Mouse (Mus musculus): ENCODE data around the gene Ppm1m. TPM values are rescaled to one million over a fixed set of nuclear protein-coding genes. Genes with fewer than 3 reads are reported as not detected.

Ppm1m gene
- polyA plus RNA-seq, 1 experiment: 24.1 TPM

- TF ChIP-seq CTCF (IDR thresholded peaks at IDR 0.05; ENCODE audit: borderline replicate concordance, extremely low read depth, insufficient read depth, insufficient read length) (no peak), POLR2A (IDR thresholded peaks at IDR 0.05; ENCODE audit: borderline replicate concordance, extremely low read depth, insufficient read depth, insufficient read length, poor library complexity, severe bottlenecking) (no peak)
- DNase-seq (ENCODE audit: low read depth): no peak
These were observed 31.8 kb downstream of the Ppm1m start for GRCm38 (mm10) chr9:106167703-106168102.

- TF ChIP-seq CTCF (IDR thresholded peaks at IDR 0.05; ENCODE audit: borderline replicate concordance, extremely low read depth, insufficient read depth, insufficient read length) (no peak), POLR2A (IDR thresholded peaks at IDR 0.05; ENCODE audit: borderline replicate concordance, extremely low read depth, insufficient read depth, insufficient read length, poor library complexity, severe bottlenecking) (no peak)
- no peak for DNase-seq (ENCODE audit: low read depth)
These were observed 32.3 kb downstream of the Ppm1m start for GRCm38 (mm10) chr9:106167241-106167640.

GRCm38 (mm10) chr9:106166709-106167108, 32.8 kb downstream of the Ppm1m start:
- DNase-seq (ENCODE audit: low read depth): no peak
- no peak for TF ChIP-seq POLR2A (IDR thresholded peaks at IDR 0.05; ENCODE audit: borderline replicate concordance, extremely low read depth, insufficient read depth, insufficient read length, poor library complexity, severe bottlenecking)
- TF ChIP-seq CTCF (IDR thresholded peaks at IDR 0.05; ENCODE audit: borderline replicate concordance, extremely low read depth, insufficient read depth, insufficient read length): no peak

- DNase-seq (ENCODE audit: low read depth): no peak
- TF ChIP-seq POLR2A (IDR thresholded peaks at IDR 0.05; ENCODE audit: borderline replicate concordance, extremely low read depth, insufficient read depth, insufficient read length, poor library complexity, severe bottlenecking): no peak
- TF ChIP-seq CTCF (IDR thresholded peaks at IDR 0.05; ENCODE audit: borderline replicate concordance, extremely low read depth, insufficient read depth, insufficient read length): no peak
These were observed 39.1 kb downstream of the Ppm1m start for GRCm38 (mm10) chr9:106160426-106160825.

- peak; percentile 96 for DNase-seq (ENCODE audit: low read depth)
- TF ChIP-seq CTCF (IDR thresholded peaks at IDR 0.05; ENCODE audit: borderline replicate concordance, extremely low read depth, insufficient read depth, insufficient read length) (no peak), POLR2A (IDR thresholded peaks at IDR 0.05; ENCODE audit: borderline replicate concordance, extremely low read depth, insufficient read depth, insufficient read length, poor library complexity, severe bottlenecking) (peak; percentile 17; the same call in 1 of the 2 replicates)
These were observed 39.7 kb downstream of the Ppm1m start for GRCm38 (mm10) chr9:106159784-106160301.

GRCm38 (mm10) chr9:106159237-106159636, 40.3 kb downstream of the Ppm1m start:
- no peak for DNase-seq (ENCODE audit: low read depth)
- TF ChIP-seq POLR2A (IDR thresholded peaks at IDR 0.05; ENCODE audit: borderline replicate concordance, extremely low read depth, insufficient read depth, insufficient read length, poor library complexity, severe bottlenecking) (no peak), CTCF (IDR thresholded peaks at IDR 0.05; ENCODE audit: borderline replicate concordance, extremely low read depth, insufficient read depth, insufficient read length) (no peak)

GRCm38 (mm10) chr9:106158037-106158491, 41.5 kb downstream of the Ppm1m start, which contains the start of gene Glyctk:
Gene Glyctk, minus strand, starts transcription at chr9:106158138.
- no peak for DNase-seq (ENCODE audit: low read depth)
- no peak for TF ChIP-seq CTCF (IDR thresholded peaks at IDR 0.05; ENCODE audit: borderline replicate concordance, extremely low read depth, insufficient read depth, insufficient read length)
- no peak for TF ChIP-seq POLR2A (IDR thresholded peaks at IDR 0.05; ENCODE audit: borderline replicate concordance, extremely low read depth, insufficient read depth, insufficient read length, poor library complexity, severe bottlenecking)

- no peak for TF ChIP-seq CTCF (IDR thresholded peaks at IDR 0.05; ENCODE audit: borderline replicate concordance, extremely low read depth, insufficient read depth, insufficient read length)
- no peak for TF ChIP-seq POLR2A (IDR thresholded peaks at IDR 0.05; ENCODE audit: borderline replicate concordance, extremely low read depth, insufficient read depth, insufficient read length, poor library complexity, severe bottlenecking)
- no peak for DNase-seq (ENCODE audit: low read depth)
These were observed 42.0 kb downstream of the Ppm1m start for GRCm38 (mm10) chr9:106157623-106157925.

- no peak for DNase-seq (ENCODE audit: low read depth)
- no peak for TF ChIP-seq POLR2A (IDR thresholded peaks at IDR 0.05; ENCODE audit: borderline replicate concordance, extremely low read depth, insufficient read depth, insufficient read length, poor library complexity, severe bottlenecking)
- no peak for TF ChIP-seq CTCF (IDR thresholded peaks at IDR 0.05; ENCODE audit: borderline replicate concordance, extremely low read depth, insufficient read depth, insufficient read length)
These were observed 42.5 kb downstream of the Ppm1m start for GRCm38 (mm10) chr9:106156921-106157622.

- DNase-seq (ENCODE audit: low read depth): peak; percentile 89
- TF ChIP-seq CTCF (IDR thresholded peaks at IDR 0.05; ENCODE audit: borderline replicate concordance, extremely low read depth, insufficient read depth, insufficient read length): peak; percentile 89
- TF ChIP-seq POLR2A (IDR thresholded peaks at IDR 0.05; ENCODE audit: borderline replicate concordance, extremely low read depth, insufficient read depth, insufficient read length, poor library complexity, severe bottlenecking): no peak
These were observed 43.1 kb downstream of the Ppm1m start for GRCm38 (mm10) chr9:106156419-106156818.

GRCm38 (mm10) chr9:106154106-106154505, 45.4 kb downstream of the Ppm1m start:
- no peak for DNase-seq (ENCODE audit: low read depth)
- TF ChIP-seq CTCF (IDR thresholded peaks at IDR 0.05; ENCODE audit: borderline replicate concordance, extremely low read depth, insufficient read depth, insufficient read length): no peak
- no peak for TF ChIP-seq POLR2A (IDR thresholded peaks at IDR 0.05; ENCODE audit: borderline replicate concordance, extremely low read depth, insufficient read depth, insufficient read length, poor library complexity, severe bottlenecking)

GRCm38 (mm10) chr9:106149399-106149754, 50.2 kb downstream of the Ppm1m start:
- TF ChIP-seq POLR2A (IDR thresholded peaks at IDR 0.05; ENCODE audit: borderline replicate concordance, extremely low read depth, insufficient read depth, insufficient read length, poor library complexity, severe bottlenecking) (no peak), CTCF (IDR thresholded peaks at IDR 0.05; ENCODE audit: borderline replicate concordance, extremely low read depth, insufficient read depth, insufficient read length) (no peak)
- DNase-seq (ENCODE audit: low read depth): peak; percentile 45
